Mouse (Mus musculus) olfactory bulb, adult 2 months (tissue): ENCODE measurements around the gene Ccl11. TPM values are rescaled to one million over a fixed set of nuclear protein-coding genes. Genes with fewer than 3 reads are reported as not detected.

Experiments
- H3K27ac ChIP-seq: fragments of 200-500 bp; 2 replicates; pipeline ENCODE4 v1.5.1; 2012; ENCODE audit warnings: low read depth, low read length; ENCODE audit not compliant: insufficient read depth
- H3K4me1 ChIP-seq: fragments of 200-500 bp; 2 replicates; pipeline ENCODE4 v1.6.1; 2012; ENCODE audit warnings: low read length; ENCODE audit not compliant: control insufficient read depth, insufficient read depth
- H3K4me3 ChIP-seq: fragments of 200-500 bp; 2 replicates; pipeline ENCODE4 v1.5.1; 2012; ENCODE audit warnings: mild to moderate bottlenecking, low read depth, low read length, moderate library complexity; ENCODE audit not compliant: insufficient read depth
- CTCF ChIP-seq: fragments of 200-500 bp; IDR thresholded peaks from 2 replicates; pipeline ENCODE4 v1.5.1; 2012; ENCODE audit warnings: low read depth, mild to moderate bottlenecking, low read length, moderate library complexity; ENCODE audit not compliant: insufficient read depth
- POLR2A ChIP-seq: fragments of 200-500 bp; IDR thresholded peaks from 2 replicates; pipeline ENCODE4 v1.6.1; 2012; ENCODE audit warnings: mild to moderate bottlenecking, low read depth, low read length, moderate library complexity; ENCODE audit not compliant: insufficient read depth
- WGBS: fragments of 180-500 bp; shearing (Covaris S2); methylation state at CpG from one replicate; pipeline ENCODE4 v1.1.7; 2018; 5-methylcytosine and 5-hydroxymethylcytosine counted together
- polyA plus RNA-seq: library from polyadenylated mRNA; stranded (reverse); fragments of >200 nt; gene quantifications from 2 replicates; pipeline ENCODE4 v1.2.4, GENCODE M21; 2012; ENCODE audit warnings: low replicate concordance; ENCODE audit not compliant: missing spikeins, insufficient read depth, insufficient read length

The Ccl11 gene
- polyA plus RNA-seq, 1 experiment = not detected

DNA sequence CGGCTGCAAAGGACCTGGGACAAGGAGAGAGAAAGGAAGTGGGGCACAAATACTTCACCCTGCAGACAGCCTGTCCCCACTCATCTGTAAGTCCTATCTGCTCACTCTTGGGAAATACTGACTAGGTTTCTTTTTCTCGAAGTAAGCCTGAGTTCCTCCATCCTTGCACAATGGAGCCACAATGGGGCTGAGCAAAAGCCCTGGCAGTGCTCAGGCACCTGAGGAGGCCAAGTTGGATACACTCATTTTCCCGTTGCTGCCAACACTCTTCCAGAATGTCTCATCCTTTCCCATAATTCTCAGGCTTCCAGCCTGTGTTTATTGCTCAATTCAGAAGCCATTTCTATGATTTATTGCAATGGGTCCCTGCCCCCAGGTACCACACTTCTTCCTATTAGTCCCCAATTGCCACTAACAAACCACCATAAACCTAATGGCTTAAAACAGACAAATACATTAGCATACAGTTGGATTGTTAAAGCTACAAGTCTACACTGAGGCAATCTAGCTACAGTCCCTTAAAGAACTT, 18.4 kb upstream of the Ccl11 start:
- no peak for TF ChIP-seq CTCF
- TF ChIP-seq POLR2A = no peak
- 71% methylated on average over 3 of the region's 3 CpGs for WGBS
- Histone ChIP-seq H3K4me3 (no peak overlapping the region), H3K27ac (no peak overlapping the region), H3K4me1 (peaks cover 4% of the 10 kb centered on the region; the same call in 1 of the 2 replicates)

DNA sequence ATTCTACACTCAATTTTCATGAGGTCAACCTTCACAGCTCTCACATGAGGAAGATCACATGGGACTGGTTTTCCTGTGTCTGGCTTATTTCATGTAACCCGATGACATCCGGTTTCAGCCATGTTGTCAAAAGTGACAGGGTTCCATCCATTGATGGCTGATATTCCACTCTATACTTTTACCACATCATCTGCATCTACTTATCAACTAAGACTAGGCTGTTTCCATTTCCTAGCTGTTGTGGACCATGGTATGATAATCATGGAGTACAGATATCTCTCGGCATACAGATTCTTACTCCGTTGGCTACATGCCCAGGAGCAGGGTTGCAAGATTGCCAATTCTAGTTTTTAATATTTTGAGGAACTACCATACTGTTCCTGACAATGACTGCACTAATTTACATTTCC, 15.9 kb upstream of the Ccl11 start:
- no peak overlapping the region for H3K4me3 ChIP-seq
- no peak for TF ChIP-seq POLR2A
- TF ChIP-seq CTCF = no peak
- no peak overlapping the region for H3K27ac ChIP-seq
- H3K4me1 ChIP-seq = no peaks in the 10 kb centered on the region
- WGBS = 72% methylated on average over 4 of the region's 4 CpGs

DNA sequence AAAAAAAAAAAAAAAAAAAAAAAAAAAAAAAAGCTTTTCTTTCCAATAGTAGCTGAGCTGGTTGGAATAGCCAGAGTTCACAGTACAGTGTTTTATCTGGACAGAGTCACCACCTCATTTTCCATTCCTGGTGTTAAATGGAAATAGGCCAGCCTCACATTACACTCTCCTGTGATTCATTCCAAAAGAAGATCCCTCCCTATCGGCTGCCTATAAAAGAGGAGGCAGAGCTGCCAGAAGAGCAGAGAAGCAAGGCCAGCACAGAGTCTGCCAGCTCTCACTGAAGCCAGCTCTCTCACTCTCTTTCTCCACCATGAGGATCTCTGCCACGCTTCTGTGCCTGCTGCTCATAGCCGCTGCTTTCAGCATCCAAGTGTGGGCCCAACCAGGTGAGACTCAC, 12.2 kb upstream of the Ccl11 start, which contains the start of gene Ccl7:
Ccl7 (plus strand) TSS at position 242 of the 400 bp plus-strand sequence.
- no peak within 1 kb of the TSS for H3K4me3 ChIP-seq
- TF ChIP-seq CTCF (no peak), POLR2A (no peak)
- no peaks in the 10 kb centered on the region for H3K4me1 ChIP-seq
- 56% methylated on average over 3 of the region's 3 CpGs for WGBS
- no peak within 1 kb of the TSS for H3K27ac ChIP-seq

DNA sequence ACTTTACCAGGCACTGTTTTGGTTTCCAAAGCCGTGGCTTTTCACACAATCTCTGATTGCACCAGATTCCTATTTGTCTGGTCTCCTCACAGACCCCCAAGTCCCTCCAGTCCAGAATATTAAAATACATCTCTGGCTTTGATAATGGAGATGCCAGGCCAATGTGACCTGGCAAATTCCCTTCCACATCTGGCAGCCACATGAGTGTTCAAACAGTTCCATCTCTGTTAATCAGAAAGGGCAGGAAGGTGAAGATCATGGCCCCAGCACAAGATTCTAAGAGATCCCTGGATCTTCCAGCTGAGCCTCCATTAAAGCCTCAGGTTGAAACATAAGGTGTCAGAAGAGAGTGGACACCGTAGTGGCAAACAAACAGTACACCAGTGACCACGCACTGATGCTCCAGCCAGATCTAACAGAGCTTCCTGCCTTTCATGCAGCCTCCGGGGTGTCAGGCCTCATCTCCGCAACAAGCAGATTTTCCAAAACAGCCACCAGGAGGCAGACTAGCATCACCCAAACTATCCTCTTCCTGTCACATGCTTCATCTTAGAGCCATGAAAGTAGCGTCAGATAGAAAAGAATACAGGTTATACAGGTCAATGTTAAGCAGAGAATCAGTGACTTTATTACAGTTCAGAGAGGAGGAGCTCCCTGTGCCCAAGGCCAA, 9.7 kb upstream of the Ccl11 start:
- Histone ChIP-seq H3K4me3 (no peak overlapping the region), H3K4me1 (no peaks in the 10 kb centered on the region), H3K27ac (no peak overlapping the region)
- WGBS = 67% methylated on average over 6 of the region's 6 CpGs
- TF ChIP-seq POLR2A (no peak), CTCF (no peak)

DNA sequence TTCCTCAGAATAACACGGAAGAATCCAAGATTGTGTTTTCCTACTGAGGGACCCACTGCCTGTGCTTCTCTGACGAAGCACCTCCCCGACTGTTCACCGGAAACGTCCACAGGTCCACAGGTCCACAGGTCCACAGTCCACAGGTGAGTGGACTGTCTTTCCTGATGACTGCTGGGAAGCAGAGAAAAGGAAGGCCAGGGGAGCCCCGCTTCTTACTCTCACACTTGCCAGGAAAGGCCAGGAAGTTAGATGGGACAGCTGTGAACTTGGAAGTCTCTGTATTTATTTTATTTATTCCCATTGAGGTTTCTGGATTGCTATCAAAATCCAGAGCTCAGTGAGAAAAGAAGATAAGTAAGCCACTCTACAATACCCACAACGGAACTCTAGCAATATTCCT, 3.8 kb upstream of the Ccl11 start:
- TF ChIP-seq CTCF (no peak), POLR2A (no peak)
- 93% methylated on average over 7 of the region's 7 CpGs for WGBS

DNA sequence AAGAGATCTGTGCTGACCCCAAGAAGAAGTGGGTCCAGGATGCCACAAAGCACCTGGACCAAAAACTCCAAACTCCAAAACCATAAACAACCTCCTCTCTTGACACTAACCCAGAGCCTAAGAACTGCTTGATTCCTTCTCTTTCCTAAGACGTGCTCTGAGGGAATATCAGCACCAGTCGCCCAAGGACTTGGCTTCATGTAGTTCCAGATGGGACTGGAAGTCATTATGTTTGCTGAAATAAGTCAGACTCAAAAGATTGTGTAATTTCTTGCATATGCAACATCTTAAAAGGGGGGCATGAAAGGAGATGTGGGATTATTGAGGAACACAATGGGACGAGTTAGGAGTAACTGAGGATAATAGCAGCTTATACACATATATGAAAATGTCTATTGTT, 4.6 kb downstream of the Ccl11 start:
- H3K4me3 ChIP-seq = no peak overlapping the region
- WGBS = 83% methylated on average over 3 of the region's 3 CpGs
- TF ChIP-seq CTCF (no peak), POLR2A (no peak)
- H3K4me1 ChIP-seq = no peaks in the 10 kb centered on the region
- H3K27ac ChIP-seq = no peak overlapping the region

More for the DNA sequence above, 3.8 kb upstream of the Ccl11 start:
- no peak overlapping the region for H3K27ac ChIP-seq
- H3K4me3 ChIP-seq = no peak overlapping the region
- no peaks in the 10 kb centered on the region for H3K4me1 ChIP-seq

DNA sequence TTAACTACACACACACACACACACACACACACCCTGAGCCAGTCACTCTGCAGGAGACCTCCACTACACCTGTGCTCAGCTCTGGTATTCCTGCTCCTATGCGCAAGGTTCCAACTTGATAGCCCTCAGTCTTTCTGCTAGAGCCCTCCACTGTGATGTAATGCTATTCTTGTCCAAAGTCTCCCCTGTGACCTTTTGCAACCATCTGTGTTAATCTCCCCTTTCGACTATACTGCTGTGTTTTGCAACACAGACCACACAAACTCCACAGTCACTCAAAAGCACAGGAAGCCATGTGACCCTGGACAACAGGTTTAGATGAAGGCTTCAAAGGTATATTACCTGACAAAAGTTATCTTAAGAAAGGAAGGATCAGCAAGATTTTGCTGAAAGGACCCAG, 5.8 kb downstream of the Ccl11 start:
- 90% methylated on average over 2 of the region's 2 CpGs for WGBS
- TF ChIP-seq POLR2A (no peak), CTCF (no peak)
- H3K27ac ChIP-seq = no peak overlapping the region

DNA sequence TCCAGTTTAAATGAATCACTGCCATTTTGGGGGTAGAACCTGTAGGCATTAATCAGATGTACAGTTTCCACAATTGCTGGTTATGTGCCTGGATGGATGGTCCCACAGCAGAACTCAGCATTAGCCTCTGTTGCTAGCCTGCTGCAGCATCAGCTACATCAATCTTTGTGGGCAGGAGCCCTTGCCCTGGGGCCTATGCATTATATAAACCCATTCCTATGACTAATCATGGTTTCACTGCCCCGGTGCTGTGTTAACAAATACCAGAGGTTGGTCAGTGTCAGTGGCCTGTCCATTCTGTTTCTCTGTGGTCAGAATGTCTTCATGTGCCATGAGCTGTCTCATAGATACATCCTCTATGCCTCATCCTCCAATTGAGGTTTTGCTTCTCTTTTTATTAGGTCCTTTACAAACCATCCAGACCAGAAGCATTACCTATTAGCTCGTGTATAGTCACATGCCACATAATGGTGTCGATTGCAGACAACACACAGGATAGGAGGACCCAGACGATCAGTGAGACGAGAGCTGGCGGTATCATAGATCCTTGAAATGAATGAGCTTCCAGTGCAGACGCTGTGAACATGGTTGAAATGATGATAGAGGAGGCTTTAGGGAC, 9.4 kb downstream of the Ccl11 start:
- TF ChIP-seq POLR2A = no peak
- no peak for TF ChIP-seq CTCF
- no peak overlapping the region for H3K27ac ChIP-seq
- H3K4me3 ChIP-seq = no peak overlapping the region
- no peaks in the 10 kb centered on the region for H3K4me1 ChIP-seq
- WGBS = 84% methylated on average over 7 of the region's 7 CpGs

More for the DNA sequence above, 5.8 kb downstream of the Ccl11 start:
- H3K4me1 ChIP-seq = no peaks in the 10 kb centered on the region
- no peak overlapping the region for H3K4me3 ChIP-seq

DNA sequence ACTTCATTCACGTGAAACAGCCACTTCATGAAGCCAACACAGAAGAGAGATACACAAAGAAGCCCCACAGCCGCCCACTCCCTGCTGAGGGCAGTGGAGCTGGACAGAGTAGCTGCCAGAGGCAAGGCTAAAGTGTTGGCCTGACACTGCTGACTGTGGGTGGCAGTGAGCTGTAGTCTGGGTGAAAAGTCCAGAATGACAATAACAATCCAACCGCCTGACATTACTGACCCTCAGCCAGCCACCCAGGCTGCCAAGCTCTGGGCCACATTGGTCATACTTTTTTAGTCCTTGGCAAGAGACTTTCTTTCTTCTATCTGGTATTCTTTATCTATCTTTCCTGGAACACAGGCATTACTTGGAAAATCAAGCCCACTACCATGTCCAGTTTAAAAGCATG, 13.5 kb downstream of the Ccl11 start:
- TF ChIP-seq POLR2A = no peak
- TF ChIP-seq CTCF = no peak
- no peak overlapping the region for H3K27ac ChIP-seq
- H3K4me1 ChIP-seq = no peaks in the 10 kb centered on the region; the same call in 1 of the 2 replicates
- no peak overlapping the region for H3K4me3 ChIP-seq
- WGBS = 64% methylated on average over 3 of the region's 3 CpGs

DNA sequence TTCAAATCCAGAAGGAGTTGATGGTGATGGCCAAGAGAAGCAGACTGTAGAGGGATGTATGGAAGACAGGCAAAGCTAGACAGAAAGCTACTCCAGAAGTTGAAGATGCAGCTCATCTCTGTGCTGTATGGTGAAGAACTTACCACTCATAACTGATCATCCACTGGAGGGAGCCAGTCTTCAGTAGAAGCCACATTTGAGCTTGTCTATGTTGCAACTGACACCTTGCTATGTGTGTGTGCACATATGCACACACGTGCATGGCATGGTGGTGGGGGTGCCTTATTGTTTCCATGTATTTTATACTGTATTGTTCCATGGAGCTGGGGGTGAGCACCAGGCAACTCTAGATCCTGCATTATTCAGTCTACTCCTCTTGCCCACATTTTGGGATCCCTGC, 14.8 kb downstream of the Ccl11 start:
- WGBS = 79% methylated on average over 1 of the region's 1 CpGs
- Histone ChIP-seq H3K27ac (no peak overlapping the region), H3K4me3 (no peak overlapping the region), H3K4me1 (no peaks in the 10 kb centered on the region; the same call in 1 of the 2 replicates)
- TF ChIP-seq POLR2A = no peak
- no peak for TF ChIP-seq CTCF
